11 mouse cellular contexts compared by ENCODE assay signal in genomic region chr11:113678373-113678772, GRCm38 (mm10). TPM values are rescaled to one million over a fixed set of nuclear protein-coding genes. Genes with fewer than 3 reads are reported as not detected.
A peak's percentile ranks its signal among the peaks of the same experiment; 100 is the strongest.
DNase-seq lines count a peak whose midpoint lies in the region; ATAC-seq lines count a peak whose summit lies in the region.
"Had no signal": no experiment of that assay in that cellular context is flagged by ENCODE, and none has a peak within 500 bp of the region (broad histone marks: within the 10 kb centered on the region; RNA-seq: fewer than 3 reads in every experiment).

No protein-coding gene starts in this region.

- H3K4me2 ChIP-seq in forebrain, embryonic 14.5 days (ENCODE audit: low read length), result no peak overlapping the region
- no peak overlapping the region for H3K4me2 ChIP-seq in forebrain, embryonic 15.5 days (replicated peaks)
- H3K4me2 ChIP-seq in liver, embryonic 11.5 days, result no peak overlapping the region
- no peak overlapping the region for H3K4me2 ChIP-seq in neural tube, embryonic 15.5 days
- H3K4me2 ChIP-seq: embryonic facial prominence, embryonic 12.5 days had no signal

- no peak overlapping the region for H3K27ac ChIP-seq in forebrain, embryonic 14.5 days (ENCODE audit: low read depth, low read length)
- H3K27ac ChIP-seq in forebrain, embryonic 15.5 days (replicated peaks), result no peak overlapping the region
- H3K27ac ChIP-seq in liver, embryonic 11.5 days (ENCODE audit: low read depth, low read length), result no peak overlapping the region
- H3K27ac ChIP-seq in neural tube, embryonic 15.5 days (replicated peaks), result no peak overlapping the region
- H3K27ac ChIP-seq: embryonic facial prominence, embryonic 12.5 days had no signal

- H3K27me3 ChIP-seq in forebrain, embryonic 14.5 days (replicated peaks; ENCODE audit: control insufficient read depth, insufficient read depth, low read length), result no peaks in the 10 kb centered on the region
- H3K27me3 ChIP-seq in forebrain, embryonic 15.5 days, result no peaks in the 10 kb centered on the region
- H3K27me3 ChIP-seq in liver, embryonic 11.5 days (replicated peaks; ENCODE audit: control insufficient read depth, insufficient read depth, low read length), result no peaks in the 10 kb centered on the region
- no peaks in the 10 kb centered on the region for H3K27me3 ChIP-seq in neural tube, embryonic 15.5 days (replicated peaks)
- H3K27me3 ChIP-seq: embryonic facial prominence, embryonic 12.5 days had no signal

- ATAC-seq in forebrain, embryonic 14.5 days, result no peak
- no peak for ATAC-seq in forebrain, embryonic 15.5 days (replicated peaks)
- no peak for ATAC-seq in liver, embryonic 11.5 days (replicated peaks; ENCODE audit: low FRiP score)
- ATAC-seq in neural tube, embryonic 15.5 days (ENCODE audit: low FRiP score), result no peak
- ATAC-seq: intestine, embryonic 16.5 days had no signal

- H3K36me3 ChIP-seq in forebrain, embryonic 14.5 days (ENCODE audit: control insufficient read depth, insufficient read depth, low read length), result peaks cover 27% of the 10 kb centered on the region
- peaks cover 24% of the 10 kb centered on the region for H3K36me3 ChIP-seq in forebrain, embryonic 15.5 days
- peaks cover 13% of the 10 kb centered on the region for H3K36me3 ChIP-seq in liver, embryonic 11.5 days (ENCODE audit: control insufficient read depth, insufficient read depth, low read length)
- peaks cover 22% of the 10 kb centered on the region for H3K36me3 ChIP-seq in neural tube, embryonic 15.5 days

- H3K9me3 ChIP-seq in forebrain, embryonic 14.5 days (replicated peaks; ENCODE audit: control insufficient read depth, low read length), result no peaks in the 10 kb centered on the region
- H3K9me3 ChIP-seq in forebrain, embryonic 15.5 days, result no peaks in the 10 kb centered on the region
- no peaks in the 10 kb centered on the region for H3K9me3 ChIP-seq in liver, embryonic 11.5 days (ENCODE audit: control insufficient read depth, low read length)
- no peaks in the 10 kb centered on the region for H3K9me3 ChIP-seq in neural tube, embryonic 15.5 days (replicated peaks)
- H3K9me3 ChIP-seq: embryonic facial prominence, embryonic 12.5 days had no signal

- 91% methylated on average over 8 of the region's 8 CpGs for WGBS in forebrain, embryonic 14.5 days
- WGBS in forebrain, embryonic 15.5 days, result 90% methylated on average over 8 of the region's 8 CpGs
- 84% methylated on average over 8 of the region's 8 CpGs for WGBS in liver, embryonic 11.5 days
- WGBS in neural tube, embryonic 15.5 days, result 93% methylated on average over 8 of the region's 8 CpGs

- H3K9ac ChIP-seq in forebrain, embryonic 14.5 days (ENCODE audit: low read length), result 0 out of 2 replicates have a peak overlapping the region, but pooled peaks have one; percentile 8
- H3K9ac ChIP-seq in forebrain, embryonic 15.5 days (replicated peaks), result no peak overlapping the region
- H3K9ac ChIP-seq in liver, embryonic 11.5 days (ENCODE audit: low read depth, low read length), result 0 out of 2 replicates have a peak overlapping the region, but pooled peaks have one; percentile 15
- H3K9ac ChIP-seq in neural tube, embryonic 15.5 days (replicated peaks), result no peak overlapping the region
- H3K9ac ChIP-seq: embryonic facial prominence, embryonic 12.5 days had no signal

- DNase-seq in forebrain, embryonic 14.5 days (ENCODE audit: low spot score), result no peak
- DNase-seq in liver, embryonic 11.5 days (ENCODE audit: low spot score), result no peak
- no peak for DNase-seq in liver
- peak; percentile 47 for DNase-seq in brain, adult 2 months (ENCODE audit: low read depth, low spot score)
- peak; percentile 26 to 57 for DNase-seq in kidney, postnatal 4 days
- no peak for DNase-seq in urinary bladder, postnatal 4 days (ENCODE audit: low spot score in 2 of 2)
- DNase-seq: thymus, adult 2 months had no signal

- no peak overlapping the region for H3K4me3 ChIP-seq in forebrain, embryonic 14.5 days (ENCODE audit: low read depth, low read length)
- H3K4me3 ChIP-seq in forebrain, embryonic 15.5 days, result no peak overlapping the region
- no peak overlapping the region for H3K4me3 ChIP-seq in liver, embryonic 11.5 days (ENCODE audit: low read depth, low read length)
- H3K4me3 ChIP-seq in neural tube, embryonic 15.5 days (replicated peaks), result no peak overlapping the region
- H3K4me3 ChIP-seq: embryonic facial prominence, embryonic 12.5 days had no signal

- peaks cover 8% of the 10 kb centered on the region for H3K4me1 ChIP-seq in forebrain, embryonic 14.5 days (ENCODE audit: control insufficient read depth, insufficient read depth, low read length)
- H3K4me1 ChIP-seq in forebrain, embryonic 15.5 days, result peaks cover 37% of the 10 kb centered on the region
- peaks cover 25% of the 10 kb centered on the region for H3K4me1 ChIP-seq in liver, embryonic 11.5 days (replicated peaks; ENCODE audit: control insufficient read depth, insufficient read depth, low read length)
- peaks cover 40% of the 10 kb centered on the region for H3K4me1 ChIP-seq in neural tube, embryonic 15.5 days

RNA-seq across cellular contexts. Expression of gene Fam104a, which starts 5.6 kb away (rescaled TPM):
- 53.2 and 53.7 TPM in 2 replicates for polyA plus RNA-seq in forebrain, embryonic 14.5 days (2014; fragmentation: Nextera tagmentation; extraction: Ambion mirVana)
- 47.1 and 47.2 TPM in 2 replicates for polyA plus RNA-seq in forebrain, embryonic 15.5 days (2015; fragmentation: Nextera tagmentation; extraction: Ambion mirVana)
- polyA plus RNA-seq in liver, embryonic 11.5 days (2014; fragmentation: Nextera tagmentation; extraction: Ambion mirVana), result 58.7 and 62.3 TPM in 2 replicates
- polyA plus RNA-seq in neural tube, embryonic 15.5 days (2015; fragmentation: Nextera tagmentation; extraction: Ambion mirVana), result 37.8 and 40.1 TPM in 2 replicates

RNA-seq across cellular contexts. Expression of gene D11Wsu47e, which starts 5.8 kb away (rescaled TPM):
- polyA plus RNA-seq in forebrain, embryonic 14.5 days (2014; fragmentation: Nextera tagmentation; extraction: Ambion mirVana), result 27.0 and 28.4 TPM in 2 replicates
- polyA plus RNA-seq in forebrain, embryonic 15.5 days (2015; fragmentation: Nextera tagmentation; extraction: Ambion mirVana), result 25.2 and 27.6 TPM in 2 replicates
- polyA plus RNA-seq in liver, embryonic 11.5 days (2014; fragmentation: Nextera tagmentation; extraction: Ambion mirVana), result 22.4 and 22.9 TPM in 2 replicates
- polyA plus RNA-seq in neural tube, embryonic 15.5 days (2015; fragmentation: Nextera tagmentation; extraction: Ambion mirVana), result 21.6 and 21.8 TPM in 2 replicates

RNA-seq across cellular contexts. Expression of gene Slc39a11, which starts 28.5 kb away (rescaled TPM):
- polyA plus RNA-seq in forebrain, embryonic 14.5 days (2014; fragmentation: Nextera tagmentation; extraction: Ambion mirVana), result 29.5 and 32.4 TPM in 2 replicates
- 39.6 and 42.2 TPM in 2 replicates for polyA plus RNA-seq in forebrain, embryonic 15.5 days (2015; fragmentation: Nextera tagmentation; extraction: Ambion mirVana)
- polyA plus RNA-seq in liver, embryonic 11.5 days (2014; fragmentation: Nextera tagmentation; extraction: Ambion mirVana), result 20.9 TPM in 2 replicates
- polyA plus RNA-seq in neural tube, embryonic 15.5 days (2015; fragmentation: Nextera tagmentation; extraction: Ambion mirVana), result 27.7 and 30.4 TPM in 2 replicates

RNA-seq across cellular contexts. Expression of gene Cog1, which starts 29.4 kb away (rescaled TPM):
- 28.8 and 33.9 TPM in 2 replicates for polyA plus RNA-seq in forebrain, embryonic 14.5 days (2014; fragmentation: Nextera tagmentation; extraction: Ambion mirVana)
- 36.9 and 37.6 TPM in 2 replicates for polyA plus RNA-seq in forebrain, embryonic 15.5 days (2015; fragmentation: Nextera tagmentation; extraction: Ambion mirVana)
- 24.0 and 24.7 TPM in 2 replicates for polyA plus RNA-seq in liver, embryonic 11.5 days (2014; fragmentation: Nextera tagmentation; extraction: Ambion mirVana)
- 31.1 and 35.1 TPM in 2 replicates for polyA plus RNA-seq in neural tube, embryonic 15.5 days (2015; fragmentation: Nextera tagmentation; extraction: Ambion mirVana)

RNA-seq across cellular contexts. Expression of gene Cpsf4l, which starts 31.4 kb away (rescaled TPM):
- not detected in 2 replicates for polyA plus RNA-seq in forebrain, embryonic 14.5 days (2014; fragmentation: Nextera tagmentation; extraction: Ambion mirVana)
- polyA plus RNA-seq in forebrain, embryonic 15.5 days (2015; fragmentation: Nextera tagmentation; extraction: Ambion mirVana), result 0.18 and 0.38 TPM in 2 replicates
- polyA plus RNA-seq in liver, embryonic 11.5 days (2014; fragmentation: Nextera tagmentation; extraction: Ambion mirVana), result 0.18 and 0.29 TPM in 2 replicates
- polyA plus RNA-seq in neural tube, embryonic 15.5 days (2015; fragmentation: Nextera tagmentation; extraction: Ambion mirVana), result 0.27 and 10.0 TPM in 2 replicates

Comparison
In these comparisons a context has a peak if more than half of its experiments do, and no peak if none do; other contexts are left out.
1. H3K9ac ChIP-seq: peak in forebrain, embryonic 14.5 days (single experiment) and liver, embryonic 11.5 days (single experiment); none in forebrain, embryonic 15.5 days (single experiment) and neural tube, embryonic 15.5 days (single experiment).
2. DNase-seq: peak in brain, adult 2 months (single experiment) and kidney, postnatal 4 days (2 of 2); none in forebrain, embryonic 14.5 days (single experiment), liver, embryonic 11.5 days (single experiment), liver (single experiment) and urinary bladder, postnatal 4 days (0 of 2).